Mouse (Mus musculus): ENCODE results near the gene Med19. TPM values are rescaled to one million over a fixed set of nuclear protein-coding genes. Genes with fewer than 3 reads are reported as not detected.
A peak's percentile ranks its signal among the peaks of the same experiment; 100 is the strongest.

Gene Med19
- polyA plus RNA-seq, 1 experiment from 2014 or later = 38.5 TPM

DNA sequence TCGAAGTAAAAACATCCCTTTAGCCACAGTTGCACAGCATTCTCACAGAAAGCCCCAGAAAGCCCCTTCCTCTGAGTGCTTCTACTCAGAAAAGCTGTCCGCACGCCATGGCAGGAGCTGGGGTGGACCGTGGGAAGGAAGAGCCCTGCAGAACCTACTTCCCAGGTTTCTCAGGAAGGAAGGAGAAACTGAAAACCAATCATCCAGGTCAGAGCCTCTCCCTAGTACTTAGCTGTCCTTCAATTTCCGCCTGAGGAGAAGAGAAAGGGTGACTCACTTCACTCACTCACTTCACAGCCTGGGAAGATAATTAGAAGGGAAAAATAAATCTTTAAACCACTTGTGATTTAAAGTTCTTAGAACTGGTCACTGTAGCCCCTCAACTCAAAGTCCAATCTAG is 26.1 kb downstream of the Med19 start:
- Histone ChIP-seq H3K27ac (no peak overlapping the region), H3K4me1 (peaks cover 11% of the 10 kb centered on the region; the same call in 1 of the 2 replicates), H3K9me3 (no peaks in the 10 kb centered on the region), H3K4me2 (no peak overlapping the region), H3K9ac (no peak overlapping the region), H3K27me3 (no peaks in the 10 kb centered on the region), H3K36me3 (peaks cover 52% of the 10 kb centered on the region), H3K4me3 (no peak overlapping the region)
- 80% methylated on average over 5 of the region's 5 CpGs for WGBS
- ATAC-seq (ENCODE audit: insufficient number of reproducible peaks, insufficient read depth, low FRiP score, low TSS enrichment, low read depth) = no peak

DNA sequence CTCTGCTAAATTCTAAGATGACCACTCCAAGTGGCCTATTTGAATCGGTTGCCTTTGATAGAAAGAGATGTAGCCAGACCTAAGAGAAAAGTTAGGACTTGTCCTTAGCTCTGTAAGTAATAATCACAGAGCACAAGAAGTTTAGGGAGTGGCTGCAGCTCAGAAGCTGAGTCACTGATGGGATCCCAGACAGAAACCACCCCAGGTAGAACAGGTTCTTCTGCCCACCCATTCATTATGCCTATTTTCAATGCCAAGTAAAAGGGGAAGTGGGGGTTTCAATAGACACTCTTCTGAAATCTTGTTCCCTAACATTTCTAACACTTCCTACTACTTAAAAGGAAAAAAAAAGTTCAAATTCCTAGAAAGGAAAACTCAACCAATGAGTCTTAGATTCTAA is 27.1 kb downstream of the Med19 start:
- Histone ChIP-seq H3K4me3 (no peak overlapping the region), H3K9ac (no peak overlapping the region), H3K4me1 (peaks cover 11% of the 10 kb centered on the region; the same call in 1 of the 2 replicates), H3K9me3 (no peaks in the 10 kb centered on the region), H3K4me2 (no peak overlapping the region), H3K27me3 (no peaks in the 10 kb centered on the region), H3K36me3 (peaks cover 51% of the 10 kb centered on the region), H3K27ac (no peak overlapping the region)
- ATAC-seq (ENCODE audit: insufficient number of reproducible peaks, insufficient read depth, low FRiP score, low TSS enrichment, low read depth) = no peak
- WGBS = 81% methylated on average over 1 of the region's 1 CpGs

DNA sequence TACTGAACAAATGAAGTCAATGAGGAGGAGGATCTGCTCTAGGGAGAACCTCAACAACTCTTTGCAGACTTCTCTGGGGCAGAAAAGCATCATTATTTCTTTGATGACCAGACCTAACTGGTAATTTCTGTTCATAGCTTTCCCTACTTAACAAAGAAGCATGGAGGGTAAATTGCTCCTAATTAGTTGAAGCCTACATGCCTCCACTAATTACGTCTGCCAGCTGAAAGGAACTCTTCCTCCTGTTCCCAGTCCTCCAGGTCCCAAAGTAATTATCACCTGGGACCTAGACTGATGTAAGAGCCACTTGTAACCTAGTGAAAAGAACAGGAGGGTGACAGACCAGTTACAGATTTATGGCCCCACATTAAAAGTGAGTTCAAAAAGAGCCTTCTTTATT is 29.3 kb downstream of the Med19 start:
- H3K27me3 ChIP-seq = no peaks in the 10 kb centered on the region
- no peak overlapping the region for H3K9ac ChIP-seq
- ATAC-seq (ENCODE audit: insufficient number of reproducible peaks, insufficient read depth, low FRiP score, low TSS enrichment, low read depth) = no peak
- 43% methylated on average over 1 of the region's 1 CpGs for WGBS
- H3K36me3 ChIP-seq = peaks cover 54% of the 10 kb centered on the region
- no peak overlapping the region for H3K27ac ChIP-seq
- peaks cover 13% of the 10 kb centered on the region; the same call in 1 of the 2 replicates for H3K4me1 ChIP-seq
- no peak overlapping the region for H3K4me3 ChIP-seq
- no peaks in the 10 kb centered on the region for H3K9me3 ChIP-seq
- H3K4me2 ChIP-seq = no peak overlapping the region

DNA sequence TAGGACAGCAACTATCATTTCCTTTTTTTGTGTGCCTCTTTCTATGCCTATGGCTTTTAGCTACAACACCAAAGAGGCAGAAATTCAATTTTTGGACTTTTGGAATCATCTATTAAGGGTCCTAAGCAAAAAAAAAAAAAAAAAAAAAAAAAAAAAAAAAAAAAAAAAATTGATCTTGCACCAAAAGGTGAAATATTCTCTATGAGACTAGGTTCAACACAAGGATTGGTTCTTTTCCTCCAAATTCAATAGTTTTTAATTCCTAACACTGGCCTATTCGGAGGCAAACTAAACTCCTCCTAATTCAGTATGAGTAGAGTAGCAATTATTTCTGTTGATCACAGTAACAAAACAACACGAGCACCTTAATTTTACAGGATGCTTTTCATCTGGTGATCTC is 33.7 kb downstream of the Med19 start:
- H3K9ac ChIP-seq = no peak overlapping the region
- H3K4me2 ChIP-seq = no peak overlapping the region
- peaks cover 24% of the 10 kb centered on the region for H3K4me1 ChIP-seq
- WGBS = 87% methylated on average over 2 of the region's 2 CpGs
- no peak overlapping the region for H3K27ac ChIP-seq
- H3K4me3 ChIP-seq = no peak overlapping the region
- no peak for ATAC-seq (ENCODE audit: insufficient number of reproducible peaks, insufficient read depth, low FRiP score, low TSS enrichment, low read depth)
- no peaks in the 10 kb centered on the region for H3K9me3 ChIP-seq
- peaks cover 37% of the 10 kb centered on the region for H3K36me3 ChIP-seq
- H3K27me3 ChIP-seq = no peaks in the 10 kb centered on the region

DNA sequence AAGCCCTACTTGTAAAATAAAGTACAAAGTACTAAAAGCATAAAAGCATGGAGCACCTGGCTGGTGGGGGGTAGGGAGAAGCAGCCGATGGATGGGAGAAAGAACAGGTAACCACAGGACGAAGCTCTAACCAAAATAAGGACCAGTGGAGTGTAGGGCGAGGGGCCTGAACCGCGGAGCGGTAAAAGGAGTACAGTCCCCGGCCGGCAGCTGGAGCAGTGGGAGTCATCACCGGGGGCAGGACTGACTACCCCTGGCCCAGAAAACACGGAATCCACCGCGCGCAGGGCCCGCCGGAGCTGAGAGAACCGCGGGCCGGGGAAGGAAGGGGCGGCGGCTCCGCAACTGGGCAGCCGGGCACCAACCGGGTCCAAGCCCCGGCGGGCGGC is 36.2 kb downstream of the Med19 start:
- Histone ChIP-seq H3K9me3 (no peaks in the 10 kb centered on the region), H3K4me2 (peak overlapping the region; percentile 68), H3K4me3 (peak overlapping the region; percentile 93), H3K9ac (peak overlapping the region; percentile 99), H3K36me3 (peaks cover 15% of the 10 kb centered on the region), H3K27me3 (no peaks in the 10 kb centered on the region), H3K4me1 (peaks cover 13% of the 10 kb centered on the region), H3K27ac (peak overlapping the region; percentile 96)
- under 1% methylated on average over 26 of the region's 26 CpGs for WGBS
- no peak; the same call in 1 of the 2 replicates for ATAC-seq (ENCODE audit: insufficient number of reproducible peaks, insufficient read depth, low FRiP score, low TSS enrichment, low read depth)

DNA sequence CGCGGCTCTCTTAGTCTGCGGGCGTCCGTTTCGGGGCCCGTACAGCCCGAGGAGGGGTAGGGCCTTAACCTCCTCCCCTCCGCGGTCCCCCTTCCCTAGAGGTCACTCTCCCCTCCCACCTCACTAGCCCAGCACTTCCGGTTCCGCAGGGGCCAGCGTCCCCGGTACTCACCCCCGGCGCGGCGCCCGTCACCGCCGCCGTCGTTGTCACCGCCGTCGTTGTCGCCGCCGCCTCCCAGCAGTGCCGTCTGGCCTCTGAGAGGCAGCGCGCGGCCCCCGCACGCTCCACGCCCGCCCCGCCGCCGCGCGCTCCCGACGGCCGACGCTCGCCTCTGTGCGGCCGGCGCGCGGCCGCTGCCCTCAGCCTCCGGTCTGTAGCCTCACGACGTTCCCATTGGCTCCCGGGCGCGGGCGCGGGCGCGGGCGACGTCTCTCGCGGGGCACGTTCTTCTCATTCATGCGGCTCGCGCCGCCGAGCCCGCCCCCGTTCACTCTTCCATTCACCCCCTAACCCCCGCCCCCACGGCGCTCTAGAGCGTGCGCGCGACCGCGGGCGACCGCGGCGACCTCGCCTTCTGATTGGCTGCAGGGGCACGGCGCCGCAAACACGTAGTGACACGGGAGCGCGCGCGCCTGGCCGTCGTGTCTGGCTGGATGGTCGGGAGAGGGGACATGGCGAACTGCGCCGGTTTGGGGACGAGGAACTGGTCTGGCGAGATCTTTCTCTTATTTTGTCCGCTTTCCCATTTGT is 36.8 kb downstream of the Med19 start, which contains the start of gene Zdhhc5:
Zdhhc5 (minus strand) TSS at position 370 of the 751 bp plus-strand sequence.
- Histone ChIP-seq H3K9me3 (no peaks in the 10 kb centered on the region), H3K9ac (peak within 1 kb of the TSS; percentile 99), H3K4me1 (peaks cover 13% of the 10 kb centered on the region), H3K4me3 (peak within 1 kb of the TSS; percentile 93), H3K27me3 (no peaks in the 10 kb centered on the region), H3K36me3 (peaks cover 10% of the 10 kb centered on the region), H3K4me2 (peak within 1 kb of the TSS; percentile 68), H3K27ac (peak within 1 kb of the TSS; percentile 96)
- 1% methylated on average over 106 of the region's 107 CpGs for WGBS
- peak; percentile 96 for ATAC-seq (ENCODE audit: insufficient number of reproducible peaks, insufficient read depth, low FRiP score, low TSS enrichment, low read depth)

DNA sequence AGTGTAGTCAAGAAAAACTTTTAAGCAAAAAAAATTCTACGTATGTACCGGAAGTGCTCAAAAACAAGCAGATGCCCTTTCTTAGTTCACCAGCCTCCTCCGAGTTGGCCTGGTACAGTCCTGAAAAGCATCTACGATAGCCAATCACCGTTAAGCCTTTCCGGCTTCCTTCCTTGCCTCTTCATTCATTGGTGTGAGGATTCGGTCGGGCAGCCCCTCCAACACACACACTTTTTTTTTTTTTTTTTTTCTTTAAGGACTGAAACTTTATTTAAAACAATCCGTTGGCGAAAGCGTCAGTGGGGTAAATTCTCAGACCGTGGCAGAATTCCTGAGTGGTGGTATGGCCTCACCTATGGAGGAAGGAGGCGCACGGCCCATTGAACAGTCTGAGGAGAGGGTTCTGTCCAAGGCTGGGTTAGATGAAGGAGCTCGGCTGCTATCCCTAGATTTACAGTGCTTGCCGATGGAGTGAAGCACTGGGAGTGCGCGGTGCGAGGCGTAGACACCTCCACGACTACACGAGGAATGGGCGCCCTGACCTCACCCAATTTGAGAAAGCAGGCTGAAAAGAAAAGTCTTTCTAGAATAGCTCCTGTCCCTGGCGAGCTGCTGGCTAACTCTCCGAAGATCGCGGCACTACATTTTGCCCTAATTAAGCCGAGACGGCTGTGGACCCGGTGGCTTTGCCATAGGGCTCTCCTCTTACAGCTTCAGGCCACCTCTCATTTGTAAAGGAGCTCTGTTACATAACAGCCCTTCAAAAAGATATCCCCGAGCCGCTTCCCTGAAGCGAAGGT is 37.6 kb downstream of the Med19 start:
- Histone ChIP-seq H3K9ac (peak overlapping the region; percentile 77), H3K36me3 (peaks cover 2% of the 10 kb centered on the region), H3K4me3 (peak overlapping the region; percentile 93), H3K27ac (peak overlapping the region; percentile 96), H3K27me3 (no peaks in the 10 kb centered on the region), H3K4me1 (peaks cover 13% of the 10 kb centered on the region), H3K9me3 (no peaks in the 10 kb centered on the region), H3K4me2 (peak overlapping the region; percentile 68)
- ATAC-seq (ENCODE audit: insufficient number of reproducible peaks, insufficient read depth, low FRiP score, low TSS enrichment, low read depth) = peak; percentile 94
- WGBS = under 1% methylated on average over 33 of the region's 33 CpGs

DNA sequence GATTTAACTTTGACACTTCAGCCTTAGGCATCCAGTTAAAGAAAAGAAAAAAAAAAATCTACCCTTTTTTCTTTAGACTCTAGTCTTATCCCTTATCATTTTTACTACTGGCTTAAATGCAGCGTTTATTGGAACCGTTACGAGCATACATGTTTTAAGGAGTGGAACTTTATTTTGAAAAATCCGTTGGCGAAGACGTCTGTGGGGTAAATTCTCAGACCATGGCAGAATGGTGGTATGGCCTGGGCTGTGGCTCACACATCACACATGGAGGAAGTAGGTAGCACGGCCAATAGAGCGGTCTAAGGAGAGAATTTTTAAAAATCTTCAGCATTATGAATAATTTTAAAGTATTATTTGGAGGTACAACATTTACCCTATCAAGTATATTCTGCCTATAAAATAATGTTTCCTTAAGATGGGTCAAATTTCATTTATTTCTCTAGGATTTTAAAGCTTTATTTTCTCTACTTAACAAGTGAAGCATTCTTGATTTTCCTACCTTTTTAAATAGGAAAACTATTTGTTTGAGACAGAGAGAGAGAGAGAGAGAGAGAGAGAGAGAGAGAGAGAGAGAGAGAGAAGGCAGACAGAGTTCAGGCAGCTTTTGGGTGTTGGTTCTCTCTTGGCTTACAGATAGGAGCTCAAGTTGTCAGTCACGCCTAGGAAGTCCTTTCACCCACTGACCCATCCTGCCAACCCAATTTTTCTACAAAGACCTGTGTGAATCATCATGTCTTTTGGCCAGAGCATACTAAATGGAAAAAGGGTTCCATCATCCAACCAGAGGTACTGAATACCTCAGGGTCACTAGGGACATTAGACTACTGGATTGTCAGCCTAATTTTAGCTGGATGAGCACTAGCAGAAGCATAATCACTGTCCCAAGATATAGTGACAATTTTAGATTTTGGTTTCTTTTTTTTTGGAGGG is 38.5 kb downstream of the Med19 start:
- peaks cover 13% of the 10 kb centered on the region for H3K4me1 ChIP-seq
- peak overlapping the region; percentile 96 for H3K27ac ChIP-seq
- peak overlapping the region; percentile 93 for H3K4me3 ChIP-seq
- no peaks in the 10 kb centered on the region for H3K27me3 ChIP-seq
- no peak for ATAC-seq (ENCODE audit: insufficient number of reproducible peaks, insufficient read depth, low FRiP score, low TSS enrichment, low read depth)
- H3K9me3 ChIP-seq = no peaks in the 10 kb centered on the region
- H3K4me2 ChIP-seq = peak overlapping the region; percentile 68
- WGBS = 32% methylated on average over 9 of the region's 9 CpGs
- peaks cover 6% of the 10 kb centered on the region for H3K36me3 ChIP-seq
- peak overlapping the region; percentile 77 for H3K9ac ChIP-seq

DNA sequence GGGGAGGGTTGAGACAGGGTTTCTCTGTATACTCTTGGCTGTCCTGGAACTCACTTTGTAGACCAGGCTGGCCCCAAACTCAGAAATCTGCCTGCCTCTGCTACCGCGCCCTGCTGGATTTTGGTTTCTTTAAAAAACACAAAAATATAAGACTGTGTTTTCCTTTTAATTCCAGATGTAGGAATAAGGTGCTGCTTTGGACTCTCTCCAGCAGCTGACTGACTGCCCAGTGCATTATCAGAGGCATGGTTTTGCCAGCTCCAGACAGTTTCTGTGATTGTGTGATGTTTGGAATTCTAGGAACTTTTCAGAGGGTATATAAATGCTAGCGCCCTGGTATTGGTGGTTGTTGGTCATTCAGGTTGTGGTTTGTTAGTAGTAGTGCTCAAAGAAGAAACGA is 39.2 kb downstream of the Med19 start:
- no peaks in the 10 kb centered on the region for H3K27me3 ChIP-seq
- H3K4me3 ChIP-seq = no peak overlapping the region
- ATAC-seq (ENCODE audit: insufficient number of reproducible peaks, insufficient read depth, low FRiP score, low TSS enrichment, low read depth) = no peak
- WGBS = 93% methylated on average over 4 of the region's 4 CpGs
- no peaks in the 10 kb centered on the region for H3K9me3 ChIP-seq
- no peak overlapping the region for H3K4me2 ChIP-seq
- peaks cover 13% of the 10 kb centered on the region for H3K4me1 ChIP-seq
- no peak overlapping the region for H3K27ac ChIP-seq
- H3K36me3 ChIP-seq = peaks cover 8% of the 10 kb centered on the region
- no peak overlapping the region for H3K9ac ChIP-seq

DNA sequence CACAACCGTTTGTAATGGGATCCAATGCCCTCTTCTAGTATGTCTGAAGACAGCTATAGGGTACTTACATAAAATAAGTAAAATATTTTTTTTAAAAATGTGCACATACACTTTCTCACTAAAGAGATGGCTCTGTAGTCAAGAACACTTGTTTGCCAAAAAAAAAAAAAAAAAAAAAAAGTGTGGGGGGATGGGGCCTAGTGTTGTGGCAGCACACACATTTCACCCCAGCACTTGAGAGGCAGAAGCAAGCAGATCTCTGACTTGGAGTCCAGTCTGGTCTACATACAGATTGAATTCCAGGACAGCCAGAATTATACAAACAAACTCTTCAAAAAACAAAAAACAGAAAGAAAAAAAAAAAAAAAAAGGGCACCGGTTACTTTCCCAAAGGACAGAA is 42.5 kb downstream of the Med19 start:
- Histone ChIP-seq H3K27me3 (no peaks in the 10 kb centered on the region), H3K4me3 (no peak overlapping the region), H3K9ac (no peak overlapping the region), H3K27ac (no peak overlapping the region), H3K36me3 (peaks cover 27% of the 10 kb centered on the region), H3K4me1 (peaks cover 4% of the 10 kb centered on the region), H3K4me2 (no peak overlapping the region), H3K9me3 (no peaks in the 10 kb centered on the region)
- WGBS = 90% methylated on average over 2 of the region's 2 CpGs
- no peak for ATAC-seq (ENCODE audit: insufficient number of reproducible peaks, insufficient read depth, low FRiP score, low TSS enrichment, low read depth)

DNA sequence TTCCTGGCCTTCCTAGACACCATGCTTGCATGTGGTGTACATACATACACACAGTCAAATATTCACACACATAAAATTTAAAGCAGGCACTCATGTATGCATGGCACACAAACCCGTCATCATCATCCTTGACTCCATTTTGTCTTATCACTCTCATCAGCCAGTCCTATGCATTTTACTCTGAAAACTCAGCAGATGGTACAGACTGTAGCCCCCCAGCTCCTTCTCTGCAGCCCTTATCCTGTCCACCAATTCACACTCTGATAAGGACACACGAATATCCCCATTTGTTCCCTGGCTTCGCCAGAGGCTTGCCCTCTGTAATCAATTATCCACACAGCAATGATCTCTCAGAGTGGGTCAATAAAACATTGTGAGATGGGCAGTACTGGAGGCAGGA is 43.0 kb downstream of the Med19 start:
- no peak overlapping the region for H3K9ac ChIP-seq
- no peak overlapping the region for H3K4me2 ChIP-seq
- H3K36me3 ChIP-seq = peaks cover 29% of the 10 kb centered on the region
- WGBS = 66% methylated on average over 3 of the region's 3 CpGs
- ATAC-seq (ENCODE audit: insufficient number of reproducible peaks, insufficient read depth, low FRiP score, low TSS enrichment, low read depth) = no peak
- H3K4me1 ChIP-seq = peaks cover 9% of the 10 kb centered on the region
- H3K27me3 ChIP-seq = no peaks in the 10 kb centered on the region
- no peak overlapping the region for H3K27ac ChIP-seq
- H3K9me3 ChIP-seq = no peaks in the 10 kb centered on the region
- no peak overlapping the region for H3K4me3 ChIP-seq
